Mouse (Mus musculus) liver, embryonic 14.5 days (tissue): ENCODE data around the gene Lmntd1.

Source experiments
- CTCF ChIP-seq: IDR thresholded peaks from 2 replicates; pipeline ENCODE4 v1.5.1; 2016; ENCODE audit warnings: antibody characterized with exemption, low read depth, control low read depth
- EP300 ChIP-seq: IDR thresholded peaks from 2 replicates; pipeline ENCODE4 v1.6.1; 2016; ENCODE audit warnings: antibody characterized with exemption, low read depth

GRCm38 (mm10) chr6:145335876-145336768 is 278.0 kb downstream of the Lmntd1 start:
- TF ChIP-seq CTCF (no peak), EP300 (no peak)
